Mouse (Mus musculus): ENCODE data around the gene Rxfp1. TPM values are rescaled to one million over a fixed set of nuclear protein-coding genes. Genes with fewer than 3 reads are reported as not detected.

The Rxfp1 gene
- polyA plus RNA-seq, 1 experiment: 0.75 TPM

- H3K4me3 ChIP-seq (ENCODE audit: control insufficient read depth, insufficient read depth, low read length): peak overlapping the region; percentile 79; the same call in 1 of the 2 replicates
- no peak overlapping the region for H3K27ac ChIP-seq (ENCODE audit: control insufficient read depth, insufficient read depth, low read length)
- no peak for DNase-seq
- no peak for TF ChIP-seq CTCF (IDR thresholded peaks at IDR 0.05; ENCODE audit: borderline replicate concordance, control insufficient read depth, extremely low read depth, insufficient read depth, low read length, poor library complexity)
- H3K36me3 ChIP-seq (ENCODE audit: control insufficient read depth, insufficient read depth, low read length): peaks cover 6% of the 10 kb centered on the region
- H3K4me1 ChIP-seq (replicated peaks; ENCODE audit: control insufficient read depth, insufficient read depth, low read length): peaks cover 3% of the 10 kb centered on the region; the same call in 1 of the 2 replicates
- H3K27me3 ChIP-seq (ENCODE audit: control insufficient read depth, insufficient read depth, low read length): no peaks in the 10 kb centered on the region
- 7% methylated on average over 10 of the region's 10 CpGs for WGBS
These were observed 110.0 kb downstream of the Rxfp1 start for GRCm38 (mm10) chr3:79627484-79628181.

- Histone ChIP-seq H3K27me3 (ENCODE audit: control insufficient read depth, insufficient read depth, low read length) (no peaks in the 10 kb centered on the region), H3K4me1 (replicated peaks; ENCODE audit: control insufficient read depth, insufficient read depth, low read length) (no peaks in the 10 kb centered on the region), H3K4me3 (ENCODE audit: control insufficient read depth, insufficient read depth, low read length) (no peak overlapping the region), H3K27ac (ENCODE audit: control insufficient read depth, insufficient read depth, low read length) (no peak overlapping the region), H3K36me3 (ENCODE audit: control insufficient read depth, insufficient read depth, low read length) (peaks cover 49% of the 10 kb centered on the region)
- DNase-seq: no peak
- no peak for TF ChIP-seq CTCF (IDR thresholded peaks at IDR 0.05; ENCODE audit: borderline replicate concordance, control insufficient read depth, extremely low read depth, insufficient read depth, low read length, poor library complexity)
- TF ChIP-seq POLR2A (IDR thresholded peaks at IDR 0.05; ENCODE audit: control insufficient read depth, extremely low read depth, insufficient read depth, low read length, poor library complexity): no peak
- 99% methylated on average over 2 of the region's 2 CpGs for whole genome bisulfite sequencing
These were observed 127.8 kb downstream of the Rxfp1 start for GRCm38 (mm10) chr3:79609886-79610285.

GRCm38 (mm10) chr3:79595468-79595867 is 142.2 kb downstream of the Rxfp1 start:
- Histone ChIP-seq H3K36me3 (ENCODE audit: control insufficient read depth, insufficient read depth, low read length) (peaks cover 57% of the 10 kb centered on the region), H3K27ac (ENCODE audit: control insufficient read depth, insufficient read depth, low read length) (no peak overlapping the region), H3K27me3 (ENCODE audit: control insufficient read depth, insufficient read depth, low read length) (no peaks in the 10 kb centered on the region), H3K4me1 (replicated peaks; ENCODE audit: control insufficient read depth, insufficient read depth, low read length) (no peaks in the 10 kb centered on the region), H3K4me3 (ENCODE audit: control insufficient read depth, insufficient read depth, low read length) (no peak overlapping the region)
- TF ChIP-seq POLR2A (IDR thresholded peaks at IDR 0.05; ENCODE audit: control insufficient read depth, extremely low read depth, insufficient read depth, low read length, poor library complexity) (no peak), CTCF (IDR thresholded peaks at IDR 0.05; ENCODE audit: borderline replicate concordance, control insufficient read depth, extremely low read depth, insufficient read depth, low read length, poor library complexity) (no peak)
- 96% methylated on average over 7 of the region's 7 CpGs for WGBS
- DNase-seq: no peak

GRCm38 (mm10) chr3:79591793-79592471 is 145.7 kb downstream of the Rxfp1 start:
- Histone ChIP-seq H3K4me1 (replicated peaks; ENCODE audit: control insufficient read depth, insufficient read depth, low read length) (no peaks in the 10 kb centered on the region), H3K27ac (ENCODE audit: control insufficient read depth, insufficient read depth, low read length) (0 out of 2 replicates have a peak overlapping the region, but pooled peaks have one; percentile 9), H3K4me3 (ENCODE audit: control insufficient read depth, insufficient read depth, low read length) (peak overlapping the region; percentile 98), H3K27me3 (ENCODE audit: control insufficient read depth, insufficient read depth, low read length) (no peaks in the 10 kb centered on the region), H3K36me3 (ENCODE audit: control insufficient read depth, insufficient read depth, low read length) (peaks cover 29% of the 10 kb centered on the region)
- TF ChIP-seq POLR2A (IDR thresholded peaks at IDR 0.05; ENCODE audit: control insufficient read depth, extremely low read depth, insufficient read depth, low read length, poor library complexity) (no peak), CTCF (IDR thresholded peaks at IDR 0.05; ENCODE audit: borderline replicate concordance, control insufficient read depth, extremely low read depth, insufficient read depth, low read length, poor library complexity) (no peak)
- WGBS: under 1% methylated on average over 15 of the region's 15 CpGs
- no peak for DNase-seq

Other genes starting within 250 kb of the Rxfp1 start
- 2.3 and 2.7 TPM in 2 replicates for gene Fnip2, start 170.1 kb downstream of the Rxfp1 start, polyA plus RNA-seq (2012; rRNA removed)
- 14.5 and 15.6 TPM in 2 replicates for gene Ppid, start 146.5 kb downstream of the Rxfp1 start, polyA plus RNA-seq (2012; rRNA removed)
- 8.6 and 12.8 TPM in 2 replicates for gene 4930579G24Rik, start 108.8 kb downstream of the Rxfp1 start, polyA plus RNA-seq (2012; rRNA removed)
- gene Etfdh, start 108.4 kb downstream of the Rxfp1 start, polyA plus RNA-seq (2012; rRNA removed): 51.4 and 61.3 TPM in 2 replicates
- 0.38 and 1.4 TPM in 2 replicates for gene Tmem144, start 114.9 kb upstream of the Rxfp1 start, polyA plus RNA-seq (2012; rRNA removed)
- gene Fam198b, start 146.7 kb upstream of the Rxfp1 start, polyA plus RNA-seq (2012; rRNA removed): 1.3 and 1.5 TPM in 2 replicates